Mouse (Mus musculus): ENCODE data around the gene Gphn.

Gene Gphn

DNA sequence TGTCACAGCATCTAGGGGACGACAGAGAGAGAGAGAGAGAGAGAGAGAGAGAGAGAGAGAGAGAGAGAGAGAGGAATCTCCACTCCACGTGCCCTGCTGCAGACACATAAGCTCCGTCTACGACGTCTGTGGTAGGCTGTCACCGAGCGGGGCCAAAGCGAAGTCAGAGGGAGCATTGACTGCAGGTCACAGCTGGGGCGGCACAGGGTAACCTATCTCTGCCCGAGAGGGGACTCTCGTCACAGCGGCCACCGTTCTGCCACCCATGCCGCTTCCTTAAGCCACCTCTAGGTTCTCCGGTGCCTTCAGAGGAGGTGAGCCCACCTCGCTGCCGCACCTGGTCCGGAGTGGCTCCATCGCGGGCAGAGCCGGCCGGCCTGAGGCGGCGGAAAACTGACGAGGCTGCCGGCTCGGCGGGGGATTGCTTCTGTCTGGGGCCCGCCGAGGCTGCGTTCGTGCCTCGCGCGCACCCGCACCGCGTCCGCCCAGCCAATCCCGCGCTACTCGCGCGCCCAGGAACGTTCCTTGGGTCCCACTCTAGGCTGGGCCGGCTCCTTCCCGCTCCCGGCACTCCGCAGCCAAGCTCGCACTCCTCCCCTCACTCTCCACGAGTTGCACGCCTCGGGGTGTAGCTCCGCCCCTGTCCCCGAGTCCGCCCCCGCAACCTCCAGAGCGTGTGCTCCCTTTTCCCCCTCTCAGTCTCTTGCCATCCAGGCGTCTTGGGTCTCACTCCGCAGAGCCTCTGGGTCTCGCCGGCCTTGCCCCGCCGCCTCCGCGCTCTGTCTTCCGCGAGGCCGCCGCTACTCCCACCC lies at the start of gene Gphn:
Gene Gphn, plus strand, starts transcription at position 673 of the 812 bp plus-strand sequence.
- DNase-seq (ENCODE audit: low spot score), result peak; percentile 90

- DNase-seq (ENCODE audit: low spot score), result no peak
Measured at GRCm38 (mm10) chr12:78181452-78181851, 44.7 kb upstream of the Gphn start.

DNA sequence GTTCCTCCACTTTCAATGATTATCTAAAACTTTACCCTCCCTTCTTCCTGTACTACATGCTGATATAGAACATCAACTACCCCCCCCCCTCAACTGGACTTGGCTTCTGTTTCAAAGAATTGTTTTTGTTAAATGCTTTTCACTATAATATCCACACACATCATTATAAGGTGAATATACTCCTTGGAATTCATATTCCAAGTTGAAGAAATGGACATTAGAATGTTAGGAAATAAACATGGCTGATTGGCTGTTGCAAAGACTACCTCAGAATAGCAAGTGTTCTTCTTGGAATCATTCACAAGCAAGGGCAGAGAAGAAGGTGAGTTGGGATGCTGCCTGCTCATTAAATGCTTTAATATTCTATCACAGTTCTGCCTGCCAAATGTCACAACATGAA lies 32.2 kb upstream of the Gphn start, which contains the start of gene Gm6657:
Gene Gm6657, plus strand, starts transcription at position 301 of the 400 bp plus-strand sequence.
- no peak for DNase-seq (ENCODE audit: low spot score)

- DNase-seq (ENCODE audit: low spot score), result no peak
Measured at GRCm38 (mm10) chr12:78195368-78195767, 30.8 kb upstream of the Gphn start.

DNA sequence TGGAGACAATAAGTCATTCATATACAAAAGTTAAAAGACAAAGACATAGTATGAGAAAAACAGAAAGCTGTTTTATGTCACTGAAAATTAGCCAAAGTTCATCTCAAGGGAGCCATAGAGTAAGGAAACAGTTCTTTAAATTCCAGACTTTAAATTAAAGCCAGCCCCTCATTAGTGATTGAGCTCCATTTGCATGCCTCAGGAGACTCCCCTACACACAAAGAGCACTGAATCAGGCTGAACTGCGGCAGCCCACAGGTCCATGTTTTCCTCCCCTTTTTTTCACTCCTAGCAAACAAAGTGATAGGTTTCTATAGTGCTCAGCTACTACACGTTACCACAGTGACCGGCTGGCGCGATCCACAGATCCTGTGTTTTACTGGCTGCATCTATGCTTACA lies 22.5 kb upstream of the Gphn start:
- no peak for DNase-seq (ENCODE audit: low spot score)

- DNase-seq (ENCODE audit: low spot score), result peak; percentile 84
Measured at GRCm38 (mm10) chr12:78205915-78206570, 20.1 kb upstream of the Gphn start.

- DNase-seq (ENCODE audit: low spot score), result no peak
Measured at GRCm38 (mm10) chr12:78206571-78206960, 19.6 kb upstream of the Gphn start.

DNA sequence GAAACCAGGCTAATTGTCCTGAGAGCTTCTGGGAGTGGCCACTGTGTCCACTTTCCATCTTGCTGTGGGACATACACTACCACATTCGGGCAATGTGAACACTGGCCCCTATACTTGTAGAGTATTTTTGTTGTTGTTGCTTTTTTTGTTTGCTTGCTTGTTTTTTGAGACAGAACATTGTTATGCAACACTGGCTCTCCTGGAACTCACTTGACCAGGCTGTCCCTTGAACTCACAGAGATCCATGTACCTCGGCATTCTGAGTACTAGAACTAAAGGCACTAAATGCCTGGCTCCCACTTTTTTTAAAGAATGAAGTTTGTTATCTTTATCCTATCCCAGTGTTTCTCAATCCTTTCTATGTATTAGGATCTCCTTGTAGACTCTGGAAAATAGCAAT lies 16.3 kb upstream of the Gphn start:
- no peak for DNase-seq (ENCODE audit: low spot score)

DNA sequence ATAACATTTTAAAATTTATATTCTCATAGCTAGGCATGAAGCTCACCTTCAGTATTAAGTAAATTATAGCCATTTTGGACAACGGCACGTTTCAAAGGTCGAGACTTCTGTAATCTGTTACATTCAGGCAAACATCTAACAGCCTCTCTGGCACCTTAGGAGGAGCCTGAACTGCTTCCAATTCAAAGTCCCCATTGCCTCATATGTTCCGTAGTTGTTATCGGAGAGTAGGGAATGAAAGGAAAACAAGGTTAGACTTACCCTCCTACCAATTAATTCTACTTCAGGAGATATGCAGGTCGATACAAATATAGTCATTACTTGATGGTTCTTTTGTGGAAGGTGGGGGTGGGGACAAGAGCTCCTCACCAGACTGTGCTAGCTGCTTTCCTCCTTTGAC lies 10.7 kb upstream of the Gphn start:
- no peak for DNase-seq (ENCODE audit: low spot score)

DNA sequence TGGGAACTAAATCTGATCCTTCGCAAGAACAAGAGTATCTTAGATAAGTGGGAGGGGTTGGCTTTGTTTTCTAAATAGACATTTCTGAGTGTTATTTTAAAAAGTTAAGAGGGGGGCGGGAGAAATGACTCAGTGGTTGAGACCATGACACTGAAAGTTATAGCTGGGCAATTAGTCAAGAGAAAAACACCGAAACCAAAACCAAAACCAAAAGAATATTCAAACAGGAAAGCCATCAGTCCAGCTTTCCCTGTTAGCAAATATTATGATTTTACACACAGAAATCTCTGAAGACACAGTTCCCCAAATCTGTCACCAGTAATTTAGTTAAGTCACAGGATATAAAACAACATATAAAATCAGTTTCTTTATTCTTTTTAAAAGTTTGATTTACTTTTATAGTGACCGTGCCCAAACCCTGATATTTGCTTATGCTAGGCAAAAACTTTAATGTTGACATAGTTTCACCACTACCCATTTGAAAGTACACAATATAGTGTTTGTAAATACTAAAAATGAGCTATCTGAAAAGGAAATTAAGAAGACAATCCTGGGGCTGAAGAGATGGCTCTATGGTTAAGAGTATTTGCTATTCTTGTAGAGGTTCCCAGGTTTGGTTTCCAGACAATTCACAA lies 6.9 kb upstream of the Gphn start:
- no peak for DNase-seq (ENCODE audit: low spot score)

DNA sequence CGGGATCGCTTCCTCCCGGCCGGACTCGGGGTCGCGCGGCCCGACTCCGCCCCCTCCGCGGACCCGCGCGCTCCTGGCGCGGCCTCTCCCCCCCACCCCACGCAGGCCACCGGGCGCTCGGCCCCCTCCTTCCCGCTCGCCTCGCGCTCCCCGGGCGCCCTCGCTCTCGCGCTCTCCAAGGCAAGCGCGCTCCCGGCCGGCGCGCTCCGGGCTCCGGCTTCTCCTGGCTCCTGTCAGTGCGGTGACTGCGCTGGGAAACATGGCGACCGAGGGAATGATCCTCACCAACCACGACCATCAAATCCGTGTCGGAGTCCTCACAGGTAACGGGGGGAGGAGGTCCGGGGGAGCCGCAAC lies 318 bp downstream of the Gphn start:
- DNase-seq (ENCODE audit: low spot score), result peak; percentile 92

DNA sequence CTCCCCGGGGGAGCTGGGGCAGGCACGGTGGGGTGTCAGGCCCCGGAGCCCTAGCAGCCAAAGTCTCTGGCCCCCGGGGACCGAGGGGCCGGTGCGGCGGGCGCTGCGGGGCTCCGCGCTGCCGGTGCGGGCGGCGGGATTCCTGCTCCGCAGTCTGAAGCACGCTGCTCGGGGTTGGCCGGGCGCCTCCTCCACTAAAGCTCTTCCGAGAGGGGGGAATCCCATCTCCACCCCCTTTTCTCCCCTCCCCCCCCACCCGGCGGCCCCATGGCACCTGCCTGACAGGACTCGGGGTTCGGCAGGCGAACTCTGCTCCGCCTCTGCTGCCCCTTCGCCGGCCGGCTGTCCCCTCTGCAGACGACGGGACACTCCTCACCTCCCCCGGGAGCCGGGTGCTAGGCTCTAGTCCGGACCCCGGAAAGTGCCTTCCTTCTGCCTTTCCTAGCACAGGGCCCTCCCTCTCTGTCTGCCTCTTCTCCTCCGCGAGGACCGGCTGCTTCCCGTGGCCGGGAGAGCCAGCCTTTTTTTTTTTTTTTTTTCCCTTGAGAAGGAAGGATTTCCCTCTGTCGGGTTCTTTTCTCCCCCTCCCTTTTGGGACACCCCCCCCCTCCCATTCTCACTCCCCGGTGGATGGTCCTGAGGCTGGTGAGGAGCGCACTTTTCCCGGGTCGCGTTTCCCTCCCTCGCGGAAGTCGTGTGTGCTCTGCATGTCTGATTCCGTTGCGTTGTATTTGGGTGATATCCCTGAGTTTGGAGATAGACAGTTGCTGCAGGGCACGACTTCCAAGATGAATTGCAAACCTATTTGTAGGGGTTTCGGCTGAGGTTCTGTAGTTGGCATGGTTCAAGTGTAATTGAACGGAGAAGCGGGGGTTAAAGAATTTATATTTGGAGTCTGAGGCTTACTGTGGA lies 1.1 kb downstream of the Gphn start:
- DNase-seq (ENCODE audit: low spot score), result peak; percentile 60

DNA sequence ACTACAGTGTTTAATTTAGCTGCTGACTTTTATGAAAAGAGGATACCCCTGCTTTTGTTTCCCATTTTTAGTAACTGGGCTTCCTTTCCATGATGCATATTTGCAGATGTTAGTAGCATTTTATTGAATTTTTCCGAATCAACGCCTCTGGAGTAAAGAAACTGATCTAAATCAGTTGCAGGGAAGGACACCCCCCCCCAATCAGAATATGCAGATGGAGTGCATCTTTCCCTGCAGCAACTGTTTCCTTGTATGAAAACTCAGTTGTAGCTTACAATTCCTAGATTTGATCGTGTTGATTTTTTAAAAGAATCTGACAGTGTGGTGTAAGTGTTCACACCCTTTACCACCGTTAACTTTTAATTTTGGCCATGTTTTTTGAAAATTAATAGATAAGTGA lies 2.0 kb downstream of the Gphn start:
- DNase-seq (ENCODE audit: low spot score), result peak; percentile 5

GRCm38 (mm10) chr12:78232560-78232959 lies 6.4 kb downstream of the Gphn start:
- no peak for DNase-seq (ENCODE audit: low spot score)

- no peak for DNase-seq (ENCODE audit: low spot score)
Measured at GRCm38 (mm10) chr12:78248366-78248765, 22.2 kb downstream of the Gphn start.

- no peak for DNase-seq (ENCODE audit: low spot score)
Measured at GRCm38 (mm10) chr12:78249151-78249550, 23.0 kb downstream of the Gphn start.

DNA sequence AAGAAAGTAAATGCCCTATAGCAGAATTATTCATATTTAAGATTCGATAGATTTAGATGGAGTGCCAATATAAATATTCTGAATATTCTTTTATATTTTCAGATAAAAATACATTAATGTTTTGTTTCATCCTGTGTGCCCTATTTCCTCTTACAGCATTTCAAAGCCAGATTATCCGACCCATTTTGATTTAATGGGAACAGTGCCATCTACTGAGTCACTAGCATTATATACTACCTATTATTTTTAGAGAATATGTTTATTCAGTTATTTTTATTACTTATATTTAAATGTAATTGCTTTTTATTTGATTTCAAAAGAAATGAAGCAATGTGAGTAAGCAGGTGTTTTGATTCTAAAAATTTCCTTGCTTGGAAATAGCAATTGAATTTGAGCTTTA lies 51.2 kb downstream of the Gphn start:
- no peak for DNase-seq (ENCODE audit: low spot score)

- DNase-seq (ENCODE audit: low spot score), result no peak
Measured at GRCm38 (mm10) chr12:78290384-78290783, 64.2 kb downstream of the Gphn start.

- DNase-seq (ENCODE audit: low spot score), result no peak
Measured at GRCm38 (mm10) chr12:78298824-78299398, 72.7 kb downstream of the Gphn start.

GRCm38 (mm10) chr12:78315106-78315505 lies 88.9 kb downstream of the Gphn start:
- DNase-seq (ENCODE audit: low spot score), result no peak

DNA sequence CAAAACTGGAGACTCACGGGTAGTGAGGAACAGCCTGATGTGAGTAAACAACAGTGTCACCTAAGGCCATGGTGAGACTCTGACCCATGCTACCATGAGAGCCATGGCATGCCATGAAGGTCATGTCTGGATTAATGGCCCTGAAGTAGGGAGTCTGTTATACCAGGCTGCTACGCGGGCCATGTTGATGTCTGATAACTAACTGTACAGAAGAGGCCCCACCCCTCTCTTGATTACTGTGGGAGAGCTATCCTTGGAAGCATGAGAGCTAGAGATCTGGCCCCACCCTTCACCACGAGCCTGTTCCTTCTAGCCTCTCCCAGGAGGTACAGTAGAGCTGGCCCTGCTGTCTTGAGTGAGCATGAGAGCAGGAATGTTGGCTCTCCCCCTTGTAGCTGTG lies 101.8 kb downstream of the Gphn start:
- no peak for DNase-seq (ENCODE audit: low spot score)

DNA sequence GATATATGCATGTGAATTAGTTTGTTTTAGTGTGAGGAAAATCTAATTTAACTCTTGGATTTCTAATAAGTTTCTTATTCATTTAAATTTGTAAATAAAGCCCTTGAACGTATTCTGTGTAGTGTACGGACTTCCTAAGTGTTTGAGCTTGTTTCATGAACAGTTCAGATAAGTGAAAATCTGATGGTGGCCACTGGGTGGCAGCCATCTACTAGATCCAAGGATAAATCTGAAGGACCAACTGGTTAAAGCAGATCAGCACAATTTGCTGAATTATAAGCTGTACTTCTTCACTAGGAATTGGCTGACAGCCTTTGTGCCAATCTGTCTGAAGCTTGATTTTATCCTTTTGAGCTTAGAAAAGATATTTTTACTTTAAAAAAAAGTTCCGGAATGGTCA lies 105.9 kb downstream of the Gphn start:
- peak; percentile 79 for DNase-seq (ENCODE audit: low spot score)

All from retina, embryonic 14.5 days (tissue).